Mouse (Mus musculus) lung, adult 18-20 months (tissue): ENCODE data around the gene Slc51a.

Experiments
- DNase-seq, 2 experiments: peaks; one replicate each; pipeline ENCODE4 v3.0.0; 2022; ENCODE audit warnings: mixed read lengths in 2 of 2

Gene Slc51a

DNA sequence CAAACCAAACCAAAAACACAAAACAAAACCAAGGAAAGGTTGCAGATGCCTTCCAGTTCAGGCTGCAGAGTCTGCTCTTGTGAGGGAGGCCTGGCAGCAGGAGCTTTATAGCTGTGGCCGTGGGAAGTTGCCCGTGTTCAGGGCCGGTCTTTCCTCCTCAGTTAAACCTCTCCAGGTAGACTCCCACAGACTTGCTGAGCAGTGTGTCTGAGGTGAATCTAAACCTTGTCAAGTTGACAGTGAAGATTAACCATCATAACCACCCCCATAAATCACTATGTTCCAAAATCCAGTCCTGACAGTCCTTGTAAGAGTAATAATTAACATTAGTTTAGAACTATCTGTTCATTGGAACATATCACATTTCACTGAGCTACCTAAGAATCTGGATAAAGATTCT is 60.2 kb downstream of the Slc51a start:
- no peak for DNase-seq
